Comparison of ENCODE assay signal across 7 mouse cellular contexts in genomic region chr17:64601091-64601750, GRCm38 (mm10). TPM values are rescaled to one million over a fixed set of nuclear protein-coding genes. Genes with fewer than 3 reads are reported as not detected.
DNase-seq lines count a peak whose midpoint lies in the region; ATAC-seq and TF ChIP-seq lines count a peak whose summit lies in the region.

No protein-coding gene starts in this region.

- peak; percentile 69 for DNase-seq in R1 (ENCODE audit: low read depth, low spot score)
- peak; percentile 35 for DNase-seq in heart, postnatal 25 days (ENCODE audit: low spot score)
- peak; percentile 27 to 32 for DNase-seq in layer of hippocampus, postnatal 25 days (ENCODE audit: extremely low spot score in 1 of 2, low spot score in 1 of 2)

- intact Hi-C loops in heart, postnatal 25 days (cut with DNase I), result loop anchor here (5.0 to 10.0 kb wide), 5 partner anchors 66 to 1099 kb away; partner anchors contain the start of genes A930002H24Rik, Fbxl17 and Fer

- peaks cover 35% of the 10 kb centered on the region for H3K4me1 ChIP-seq in forebrain, embryonic 13.5 days
- H3K4me1 ChIP-seq in small intestine, adult 2 months (ENCODE audit: control insufficient read depth, insufficient read depth, insufficient read length, low read length), result peaks cover 13% of the 10 kb centered on the region; the same call in 1 of the 2 replicates

- no peaks in the 10 kb centered on the region for H3K36me3 ChIP-seq in forebrain, embryonic 13.5 days (ENCODE audit: poor library complexity, severe bottlenecking)
- no peaks in the 10 kb centered on the region for H3K36me3 ChIP-seq in small intestine, adult 2 months (ENCODE audit: control insufficient read depth, insufficient read depth, low read length)

- under 1% methylated on average over 64 of the region's 73 CpGs for WGBS in forebrain, embryonic 13.5 days
- 1% methylated on average over 73 of the region's 73 CpGs for whole genome bisulfite sequencing in small intestine, adult 2 months

- peak overlapping the region; percentile 84 for H3K4me3 ChIP-seq in forebrain, embryonic 13.5 days
- peak overlapping the region; percentile 81 for H3K4me3 ChIP-seq in small intestine, adult 2 months (ENCODE audit: low read depth, low read length)

- TF ChIP-seq POLR2A in small intestine, adult 2 months (IDR thresholded peaks at IDR 0.05; ENCODE audit: low read depth, low read length), result no peak

- ATAC-seq in cerebellum, adult (ENCODE audit: insufficient number of reproducible peaks, low FRiP score, low TSS enrichment), result peak; percentile 17
- peak; percentile 23 for ATAC-seq in forebrain, embryonic 13.5 days
- ATAC-seq in megakaryocyte-erythroid progenitor cell, adult 5-6 weeks (replicated peaks; ENCODE audit: low FRiP score, low TSS enrichment, poor library complexity, severe bottlenecking), result peak; percentile 20; the same call in 1 of the 2 replicates

- peak overlapping the region; percentile 83 for H3K27ac ChIP-seq in forebrain, embryonic 13.5 days
- peak overlapping the region; percentile 78 for H3K27ac ChIP-seq in small intestine, adult 2 months (ENCODE audit: insufficient read depth, low read depth, low read length)

- TF ChIP-seq CTCF in small intestine, adult 2 months (IDR thresholded peaks at IDR 0.05; ENCODE audit: extremely low read depth, insufficient read length, insufficient replicate concordance, low read depth, low read length), result no peak

- no peaks in the 10 kb centered on the region; the same call in 1 of the 2 replicates for H3K27me3 ChIP-seq in forebrain, embryonic 13.5 days
- H3K27me3 ChIP-seq in small intestine, adult 2 months (ENCODE audit: control insufficient read depth, insufficient read depth, low read length), result no peaks in the 10 kb centered on the region

- no peaks in the 10 kb centered on the region for H3K9me3 ChIP-seq in forebrain, embryonic 13.5 days (replicated peaks)

- peak overlapping the region; percentile 87 for H3K9ac ChIP-seq in forebrain, embryonic 13.5 days

- peak overlapping the region; percentile 99 for H3K4me2 ChIP-seq in forebrain, embryonic 13.5 days

RNA-seq across cellular contexts. Expression of gene Man2a1, which starts 0.7 kb away (rescaled TPM):
- polyA plus RNA-seq in forebrain, embryonic 13.5 days (2015; fragmentation: Nextera tagmentation; extraction: Ambion mirVana), result 2.1 and 3.2 TPM in 2 replicates
- 10 to 100 TPM; 18.3 to 20.4 TPM for total RNA-seq in heart, postnatal 25 days (2021)
- total RNA-seq in layer of hippocampus, postnatal 25 days (2021), result 10 to 100 TPM; 13.6 to 15.2 TPM
- total RNA-seq in megakaryocyte-erythroid progenitor cell, adult 5-6 weeks (2014; fragmentation: Nextera tagmentation), result 15.7 and 29.5 TPM in 2 replicates
- 17.7 and 33.4 TPM in 2 replicates for total RNA-seq in megakaryocyte-erythroid progenitor cell, adult 5-6 weeks (2017)
- 4.8 and 6.7 TPM in 2 replicates for polyA plus RNA-seq in small intestine, adult 2 months (2012; rRNA removed)

Comparison
In these comparisons a context has a peak if more than half of its experiments do, and no peak if none do; other contexts are left out.
1. Peak in every context shown above with its lines: DNase-seq, ATAC-seq, H3K4me3 ChIP-seq and H3K27ac ChIP-seq.